In the genomic region with DNA sequence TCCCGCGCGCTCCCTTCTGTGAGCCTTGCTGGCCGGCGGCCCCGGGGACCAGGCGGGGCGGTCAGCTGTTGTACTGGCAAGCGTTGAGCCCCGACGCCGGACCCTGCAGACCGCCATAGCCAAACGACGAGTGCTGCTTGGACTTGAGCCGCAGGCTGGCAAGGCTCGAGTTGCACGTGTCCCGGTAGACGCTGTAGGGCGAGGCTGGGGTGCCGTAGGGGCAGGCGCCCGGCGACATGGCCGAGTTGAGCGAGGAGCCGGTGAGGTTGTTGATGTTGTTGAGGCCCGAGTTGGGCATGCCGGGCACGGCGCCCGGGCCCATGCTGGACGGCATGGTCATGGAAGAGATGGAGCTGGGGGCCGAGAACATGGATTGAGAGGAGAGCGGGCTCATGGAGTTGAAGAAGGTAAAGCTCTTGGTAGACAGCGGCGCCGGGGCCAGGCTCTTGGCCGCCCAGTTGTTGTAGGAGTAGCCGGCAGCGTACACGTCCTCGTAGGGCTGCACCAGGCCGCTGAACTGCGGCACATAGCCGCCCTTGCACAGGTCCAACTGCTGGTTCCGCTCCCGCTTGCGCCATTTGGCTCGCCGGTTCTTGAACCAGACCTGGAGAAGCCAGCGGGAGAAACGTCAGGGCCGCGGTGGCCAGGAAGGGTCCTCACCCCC, we compare ENCODE assay signal across 8 mouse cellular contexts. TPM values are rescaled to one million over a fixed set of nuclear protein-coding genes. Genes with fewer than 3 reads are reported as not detected.
A peak's percentile ranks its signal among the peaks of the same experiment; 100 is the strongest.
DNase-seq lines count a peak whose midpoint lies in the region; ATAC-seq lines count a peak whose summit lies in the region.
"Had no signal": no experiment of that assay in that cellular context is flagged by ENCODE, and none has a peak within 500 bp of the region (broad histone marks: within the 10 kb centered on the region; RNA-seq: fewer than 3 reads in every experiment).

No protein-coding gene starts in this region.

- H3K27ac ChIP-seq in liver, embryonic 11.5 days (ENCODE audit: low read depth, low read length): no peak overlapping the region
- H3K27ac ChIP-seq in midbrain, embryonic 13.5 days: no peak overlapping the region
- H3K27ac ChIP-seq: liver, embryonic 13.5 days had no signal

- no peaks in the 10 kb centered on the region for H3K36me3 ChIP-seq in liver, embryonic 11.5 days (ENCODE audit: control insufficient read depth, insufficient read depth, low read length)
- no peaks in the 10 kb centered on the region for H3K36me3 ChIP-seq in midbrain, embryonic 13.5 days
- H3K36me3 ChIP-seq: liver, embryonic 13.5 days had no signal

- 0 out of 2 replicates have a peak overlapping the region, but pooled peaks have one; percentile 7 for H3K4me2 ChIP-seq in liver, embryonic 11.5 days
- no peak overlapping the region for H3K4me2 ChIP-seq in midbrain, embryonic 13.5 days (replicated peaks)
- H3K4me2 ChIP-seq: liver, embryonic 13.5 days had no signal

- no peaks in the 10 kb centered on the region for H3K9me3 ChIP-seq in liver, embryonic 11.5 days (ENCODE audit: control insufficient read depth, low read length)
- no peaks in the 10 kb centered on the region for H3K9me3 ChIP-seq in midbrain, embryonic 13.5 days
- H3K9me3 ChIP-seq: liver, embryonic 13.5 days had no signal

- ATAC-seq in liver, embryonic 11.5 days (replicated peaks; ENCODE audit: low FRiP score): no peak
- no peak for ATAC-seq in midbrain, embryonic 13.5 days
- no peak for ATAC-seq in monocyte, adult 5-6 weeks (replicated peaks; ENCODE audit: insufficient number of reproducible peaks, low FRiP score, low TSS enrichment, poor library complexity, severe bottlenecking)

- H3K9ac ChIP-seq in liver, embryonic 11.5 days (ENCODE audit: low read depth, low read length): no peak overlapping the region
- H3K9ac ChIP-seq in midbrain, embryonic 13.5 days (replicated peaks): no peak overlapping the region
- H3K9ac ChIP-seq: liver, embryonic 13.5 days had no signal

- H3K4me1 ChIP-seq in liver, embryonic 11.5 days (replicated peaks; ENCODE audit: control insufficient read depth, insufficient read depth, low read length): no peaks in the 10 kb centered on the region; the same call in 1 of the 2 replicates
- peaks cover 23% of the 10 kb centered on the region for H3K4me1 ChIP-seq in midbrain, embryonic 13.5 days (replicated peaks)

- WGBS in liver, embryonic 11.5 days: 3% methylated on average over 56 of the region's 56 CpGs
- 1% methylated on average over 54 of the region's 56 CpGs for WGBS in midbrain, embryonic 13.5 days

- peak; percentile 59 for DNase-seq in liver, embryonic 11.5 days (ENCODE audit: low spot score)
- no peak for DNase-seq in liver
- peak; percentile 57 for DNase-seq in embryo, embryonic 11 days
- peak; percentile 54 to 66 for DNase-seq in gastrocnemius, postnatal 4 days (ENCODE audit: low spot score in 2 of 2)
- DNase-seq in adrenal gland, postnatal 4 days (ENCODE audit: low spot score in 2 of 2): no peak
- DNase-seq: liver, embryonic 13.5 days had no signal

- H3K4me3 ChIP-seq in liver, embryonic 11.5 days (ENCODE audit: low read depth, low read length): no peak overlapping the region; the same call in 1 of the 2 replicates
- H3K4me3 ChIP-seq in midbrain, embryonic 13.5 days (replicated peaks): 0 out of 2 replicates have a peak overlapping the region, but pooled peaks have one; percentile 4
- H3K4me3 ChIP-seq: liver, embryonic 13.5 days had no signal

- peaks cover 94% of the 10 kb centered on the region for H3K27me3 ChIP-seq in liver, embryonic 11.5 days (replicated peaks; ENCODE audit: control insufficient read depth, insufficient read depth, low read length)
- H3K27me3 ChIP-seq in midbrain, embryonic 13.5 days: peaks cover 93% of the 10 kb centered on the region

RNA-seq across cellular contexts. Expression of a gene that starts 9.9 kb away (rescaled TPM):
- polyA plus RNA-seq in liver, embryonic 11.5 days (2014; fragmentation: Nextera tagmentation; extraction: Ambion mirVana): 6.3 and 6.8 TPM in 2 replicates
- total RNA-seq in gastrocnemius, postnatal 4 days (2021): 1 to 10 TPM; 5.3 to 5.8 TPM
- polyA plus RNA-seq in midbrain, embryonic 13.5 days (2015; fragmentation: Nextera tagmentation; extraction: Ambion mirVana): 0.75 and 1.5 TPM in 2 replicates
- total RNA-seq in monocyte, adult 5-6 weeks (2017): not detected in 3 replicates
- under 1 TPM in 1 of 2 experiments, not detected in 1; 0.11 TPM for total RNA-seq in adrenal gland, postnatal 4 days (2021)

RNA-seq across cellular contexts. Expression of a gene that starts 41.8 kb away (rescaled TPM):
- not detected in 2 replicates for polyA plus RNA-seq in liver, embryonic 11.5 days (2014; fragmentation: Nextera tagmentation; extraction: Ambion mirVana)
- total RNA-seq in gastrocnemius, postnatal 4 days (2021): not detected
- 0.12 TPM in 1 of 2 replicates, not detected in the other for polyA plus RNA-seq in midbrain, embryonic 13.5 days (2015; fragmentation: Nextera tagmentation; extraction: Ambion mirVana)
- total RNA-seq in monocyte, adult 5-6 weeks (2017): not detected in 3 replicates
- under 1 TPM in 1 of 2 experiments, not detected in 1; 0.31 TPM for total RNA-seq in adrenal gland, postnatal 4 days (2021)
- polyA plus RNA-seq: liver, embryonic 13.5 days had no signal

Comparison
In these comparisons a context has a peak if more than half of its experiments do, and no peak if none do; other contexts are left out.
1. DNase-seq: peak in liver, embryonic 11.5 days (single experiment), embryo, embryonic 11 days (single experiment) and gastrocnemius, postnatal 4 days (2 of 2); none in liver (single experiment) and adrenal gland, postnatal 4 days (0 of 2).